Mouse (Mus musculus): Measurements from ENCODE around the gene Stx16. TPM values are rescaled to one million over a fixed set of nuclear protein-coding genes. Genes with fewer than 3 reads are reported as not detected.

Stx16 gene
- polyA plus RNA-seq (2015; fragmentation: Nextera tagmentation; extraction: Ambion mirVana) = 13.4 and 15.0 TPM in 2 replicates

GRCm38 (mm10) chr2:174075673-174076432, at the start of gene Stx16:
Gene Stx16, plus strand, starts transcription at chr2:174076308.
- Histone ChIP-seq H3K9me3 (no peaks in the 10 kb centered on the region), H3K4me3 (replicated peaks) (peak within 1 kb of the TSS; percentile 67), H3K36me3 (no peaks in the 10 kb centered on the region), H3K4me2 (replicated peaks) (peak within 1 kb of the TSS; percentile 88), H3K27ac (peak within 1 kb of the TSS; percentile 92), H3K9ac (replicated peaks) (peak within 1 kb of the TSS; percentile 71), H3K27me3 (no peaks in the 10 kb centered on the region), H3K4me1 (replicated peaks) (peaks cover 49% of the 10 kb centered on the region)
- peak; percentile 93 for ATAC-seq
- WGBS = under 1% methylated on average over 32 of the region's 32 CpGs

GRCm38 (mm10) chr2:174026406-174026805, 49.7 kb upstream of the Stx16 start:
- H3K27me3 ChIP-seq = no peaks in the 10 kb centered on the region
- H3K4me3 ChIP-seq (replicated peaks) = no peak overlapping the region
- H3K4me2 ChIP-seq (replicated peaks) = no peak overlapping the region
- no peaks in the 10 kb centered on the region for H3K36me3 ChIP-seq
- 86% methylated on average over 4 of the region's 4 CpGs for WGBS
- H3K4me1 ChIP-seq (replicated peaks) = 0 out of 2 replicates have a peak, but pooled peaks cover 3% of the 10 kb centered on the region
- no peak for ATAC-seq
- no peaks in the 10 kb centered on the region for H3K9me3 ChIP-seq
- H3K9ac ChIP-seq (replicated peaks) = no peak overlapping the region
- no peak overlapping the region for H3K27ac ChIP-seq

- Histone ChIP-seq H3K27me3 (no peaks in the 10 kb centered on the region), H3K36me3 (no peaks in the 10 kb centered on the region), H3K9me3 (no peaks in the 10 kb centered on the region), H3K4me2 (replicated peaks) (no peak overlapping the region), H3K4me1 (replicated peaks) (no peaks in the 10 kb centered on the region), H3K4me3 (replicated peaks) (no peak overlapping the region), H3K9ac (replicated peaks) (no peak overlapping the region), H3K27ac (no peak overlapping the region)
- 0 out of 2 replicates have a peak, but pooled peaks have one; percentile 20 for ATAC-seq
- 63% methylated on average over 9 of the region's 9 CpGs for WGBS
Observed at GRCm38 (mm10) chr2:174033257-174033800, 42.8 kb upstream of the Stx16 start.

GRCm38 (mm10) chr2:174047656-174048055, 28.5 kb upstream of the Stx16 start:
- ATAC-seq = no peak
- 100% methylated on average over 2 of the region's 2 CpGs for WGBS
- no peak overlapping the region for H3K9ac ChIP-seq (replicated peaks)
- H3K27me3 ChIP-seq = no peaks in the 10 kb centered on the region
- peaks cover 3% of the 10 kb centered on the region; the same call in 1 of the 2 replicates for H3K9me3 ChIP-seq
- H3K4me2 ChIP-seq (replicated peaks) = no peak overlapping the region
- peaks cover 33% of the 10 kb centered on the region for H3K4me1 ChIP-seq (replicated peaks)
- no peaks in the 10 kb centered on the region for H3K36me3 ChIP-seq
- H3K27ac ChIP-seq = no peak overlapping the region
- H3K4me3 ChIP-seq (replicated peaks) = no peak overlapping the region

- peak; percentile 87 for ATAC-seq
- peak overlapping the region; percentile 72 for H3K27ac ChIP-seq
- WGBS = 7% methylated on average over 4 of the region's 4 CpGs
Observed at GRCm38 (mm10) chr2:174049481-174050338, 26.4 kb upstream of the Stx16 start.

GRCm38 (mm10) chr2:174050339-174050685, 25.8 kb upstream of the Stx16 start:
- H3K4me1 ChIP-seq (replicated peaks) = peaks cover 35% of the 10 kb centered on the region
- no peak for ATAC-seq
- no peaks in the 10 kb centered on the region for H3K27me3 ChIP-seq
- no peak overlapping the region for H3K9ac ChIP-seq (replicated peaks)
- peaks cover 3% of the 10 kb centered on the region; the same call in 1 of the 2 replicates for H3K9me3 ChIP-seq
- no peak overlapping the region for H3K4me2 ChIP-seq (replicated peaks)
- H3K4me3 ChIP-seq (replicated peaks) = no peak overlapping the region
- WGBS = 23% methylated on average over 3 of the region's 3 CpGs
- peak overlapping the region; percentile 72; the same call in 1 of the 2 replicates for H3K27ac ChIP-seq
- H3K36me3 ChIP-seq = no peaks in the 10 kb centered on the region

More at GRCm38 (mm10) chr2:174049481-174050338, 26.4 kb upstream of the Stx16 start:
- no peaks in the 10 kb centered on the region for H3K27me3 ChIP-seq
- H3K9ac ChIP-seq (replicated peaks) = no peak overlapping the region
- H3K4me1 ChIP-seq (replicated peaks) = peaks cover 35% of the 10 kb centered on the region
- no peak overlapping the region for H3K4me2 ChIP-seq (replicated peaks)
- H3K4me3 ChIP-seq (replicated peaks) = no peak overlapping the region
- H3K36me3 ChIP-seq = no peaks in the 10 kb centered on the region
- H3K9me3 ChIP-seq = peaks cover 3% of the 10 kb centered on the region; the same call in 1 of the 2 replicates

GRCm38 (mm10) chr2:174051081-174051481, 25.0 kb upstream of the Stx16 start:
- WGBS = 15% methylated on average over 10 of the region's 10 CpGs
- H3K9me3 ChIP-seq = peaks cover 3% of the 10 kb centered on the region; the same call in 1 of the 2 replicates
- peaks cover 35% of the 10 kb centered on the region for H3K4me1 ChIP-seq (replicated peaks)
- no peak overlapping the region for H3K4me3 ChIP-seq (replicated peaks)
- no peaks in the 10 kb centered on the region for H3K27me3 ChIP-seq
- H3K4me2 ChIP-seq (replicated peaks) = peak overlapping the region; percentile 24; the same call in 1 of the 2 replicates
- H3K9ac ChIP-seq (replicated peaks) = no peak overlapping the region
- H3K36me3 ChIP-seq = no peaks in the 10 kb centered on the region
- H3K27ac ChIP-seq = 0 out of 2 replicates have a peak overlapping the region, but pooled peaks have one; percentile 72
- ATAC-seq = no peak

- H3K9me3 ChIP-seq = no peaks in the 10 kb centered on the region
- H3K4me3 ChIP-seq (replicated peaks) = no peak overlapping the region
- WGBS = 92% methylated on average over 3 of the region's 3 CpGs
- no peaks in the 10 kb centered on the region for H3K27me3 ChIP-seq
- H3K27ac ChIP-seq = no peak overlapping the region
- no peak for ATAC-seq
- H3K4me2 ChIP-seq (replicated peaks) = no peak overlapping the region
- no peaks in the 10 kb centered on the region for H3K36me3 ChIP-seq
- peaks cover 31% of the 10 kb centered on the region for H3K4me1 ChIP-seq (replicated peaks)
- no peak overlapping the region for H3K9ac ChIP-seq (replicated peaks)
Observed at GRCm38 (mm10) chr2:174054496-174054895, 21.6 kb upstream of the Stx16 start.

GRCm38 (mm10) chr2:174057730-174058129, 18.4 kb upstream of the Stx16 start:
- Histone ChIP-seq H3K4me1 (replicated peaks) (0 out of 2 replicates have a peak, but pooled peaks cover 4% of the 10 kb centered on the region), H3K9ac (replicated peaks) (no peak overlapping the region), H3K4me2 (replicated peaks) (no peak overlapping the region), H3K9me3 (no peaks in the 10 kb centered on the region), H3K27ac (no peak overlapping the region), H3K4me3 (replicated peaks) (no peak overlapping the region), H3K27me3 (no peaks in the 10 kb centered on the region), H3K36me3 (no peaks in the 10 kb centered on the region)
- ATAC-seq = no peak
- WGBS = 80% methylated on average over 3 of the region's 3 CpGs

- Histone ChIP-seq H3K27me3 (no peaks in the 10 kb centered on the region), H3K9ac (replicated peaks) (no peak overlapping the region), H3K27ac (no peak overlapping the region), H3K4me2 (replicated peaks) (no peak overlapping the region), H3K4me3 (replicated peaks) (no peak overlapping the region), H3K36me3 (no peaks in the 10 kb centered on the region), H3K4me1 (replicated peaks) (0 out of 2 replicates have a peak, but pooled peaks cover 3% of the 10 kb centered on the region), H3K9me3 (no peaks in the 10 kb centered on the region)
- no peak for ATAC-seq
- WGBS = 90% methylated on average over 8 of the region's 8 CpGs
Observed at GRCm38 (mm10) chr2:174058316-174058939, 17.7 kb upstream of the Stx16 start.

GRCm38 (mm10) chr2:174059591-174060385, 16.3 kb upstream of the Stx16 start:
- Histone ChIP-seq H3K27ac (no peak overlapping the region), H3K4me1 (replicated peaks) (0 out of 2 replicates have a peak, but pooled peaks cover 3% of the 10 kb centered on the region), H3K36me3 (no peaks in the 10 kb centered on the region), H3K9me3 (no peaks in the 10 kb centered on the region), H3K27me3 (no peaks in the 10 kb centered on the region), H3K9ac (replicated peaks) (no peak overlapping the region), H3K4me2 (replicated peaks) (no peak overlapping the region), H3K4me3 (replicated peaks) (no peak overlapping the region)
- WGBS = 88% methylated on average over 13 of the region's 13 CpGs
- no peak for ATAC-seq

Measured in midbrain, embryonic 13.5 days (tissue).